9 mouse cellular contexts compared by ENCODE assay signal in the genomic region with DNA sequence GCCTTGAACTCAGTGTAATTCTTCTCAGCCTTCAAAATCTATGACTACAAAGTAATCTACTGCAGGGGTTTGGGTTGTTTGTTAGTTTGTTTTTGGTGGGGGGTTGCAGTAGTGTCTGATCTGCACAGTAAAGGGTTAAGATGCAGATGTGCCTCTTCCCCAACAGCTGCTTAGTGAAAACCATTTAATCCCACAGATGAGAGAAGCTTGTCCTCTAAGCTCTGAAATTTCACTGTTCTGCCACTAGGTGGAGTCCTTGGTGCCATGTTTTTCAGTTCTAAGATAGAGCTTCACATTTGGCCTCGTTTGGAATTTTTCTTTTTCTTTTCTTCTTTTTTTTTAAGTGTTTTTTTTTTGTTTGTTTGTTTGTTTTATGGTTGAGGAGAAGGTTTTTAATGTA. TPM values are rescaled to one million over a fixed set of nuclear protein-coding genes. Genes with fewer than 3 reads are reported as not detected.
A peak's percentile ranks its signal among the peaks of the same experiment; 100 is the strongest.
DNase-seq lines count a peak whose midpoint lies in the region; ATAC-seq and TF ChIP-seq lines count a peak whose summit lies in the region.
"Had no signal": no experiment of that assay in that cellular context is flagged by ENCODE, and none has a peak within 500 bp of the region (broad histone marks: within the 10 kb centered on the region; RNA-seq: fewer than 3 reads in every experiment).

No protein-coding gene starts in this region.

- no peaks in the 10 kb centered on the region for H3K9me3 ChIP-seq in lung, embryonic 14.5 days (ENCODE audit: low read depth, low read length)
- H3K9me3 ChIP-seq: embryonic facial prominence, embryonic 15.5 days had no signal

- no peak overlapping the region for H3K4me3 ChIP-seq in thymus, adult 2 months (ENCODE audit: control insufficient read depth, insufficient read depth, low read length)
- no peak overlapping the region for H3K4me3 ChIP-seq in lung, embryonic 14.5 days (ENCODE audit: low read depth, low read length)
- H3K4me3 ChIP-seq: embryonic facial prominence, embryonic 15.5 days had no signal

- intact Hi-C loops in heart, postnatal 25 days (cut with DNase I), result loop anchor here (5.0 kb wide), 1 partner anchor 141 kb away; no protein-coding TSS in a partner anchor

- no peak overlapping the region for H3K4me2 ChIP-seq in lung, embryonic 14.5 days
- H3K4me2 ChIP-seq: embryonic facial prominence, embryonic 15.5 days had no signal

- H3K9ac ChIP-seq in lung, embryonic 14.5 days, result no peak overlapping the region
- H3K9ac ChIP-seq: embryonic facial prominence, embryonic 15.5 days had no signal

- WGBS in thymus, adult 2 months, result 5% methylated on average over 1 of the region's 1 CpGs
- WGBS in lung, embryonic 14.5 days, result 18% methylated on average over 1 of the region's 1 CpGs

- H3K36me3 ChIP-seq in thymus, adult 2 months (ENCODE audit: control insufficient read depth, insufficient read depth, low read length), result peaks cover 77% of the 10 kb centered on the region
- H3K36me3 ChIP-seq in lung, embryonic 14.5 days (ENCODE audit: insufficient read depth), result peaks cover 94% of the 10 kb centered on the region

- no peak overlapping the region for H3K27ac ChIP-seq in thymus, adult 2 months (ENCODE audit: control insufficient read depth, insufficient read depth, low read length)
- no peak overlapping the region for H3K27ac ChIP-seq in lung, embryonic 14.5 days (ENCODE audit: low read depth)
- H3K27ac ChIP-seq: embryonic facial prominence, embryonic 15.5 days had no signal

- DNase-seq in heart, postnatal 4 days, result peak; percentile 28
- DNase-seq in heart, postnatal 25 days (ENCODE audit: low spot score), result no peak
- DNase-seq in thymus, adult 2 months, result peak; percentile 31
- no peak for DNase-seq in thymus, postnatal 36 days
- DNase-seq in c-Kit-positive CD71-positive TER-119-negative erythroid progenitor cells, embryonic 14.5 days (ENCODE audit: low read depth), result peak; percentile 59
- peak; percentile 84 for DNase-seq in lung, embryonic 14.5 days
- no peak for DNase-seq in ovary, postnatal 36 days (ENCODE audit: low spot score)
- no peak for DNase-seq in cerebellum, adult 9-10 months

- H3K27me3 ChIP-seq in thymus, adult 2 months (ENCODE audit: control insufficient read depth, insufficient read depth, low read length), result no peaks in the 10 kb centered on the region
- H3K27me3 ChIP-seq in lung, embryonic 14.5 days (ENCODE audit: insufficient read depth, low read length), result no peaks in the 10 kb centered on the region
- H3K27me3 ChIP-seq: embryonic facial prominence, embryonic 15.5 days had no signal

- TF ChIP-seq POLR2A in thymus, adult 2 months (IDR thresholded peaks at IDR 0.05; ENCODE audit: control insufficient read depth, extremely low read depth, insufficient read depth, low read length, poor library complexity), result no peak

- no peaks in the 10 kb centered on the region for H3K4me1 ChIP-seq in thymus, adult 2 months (replicated peaks; ENCODE audit: control insufficient read depth, insufficient read depth, low read length)
- no peaks in the 10 kb centered on the region for H3K4me1 ChIP-seq in lung, embryonic 14.5 days (ENCODE audit: insufficient read depth)
- H3K4me1 ChIP-seq: embryonic facial prominence, embryonic 15.5 days had no signal

- no peak for ATAC-seq in lung, embryonic 14.5 days (ENCODE audit: insufficient read depth)

- TF ChIP-seq CTCF in thymus, adult 2 months (IDR thresholded peaks at IDR 0.05; ENCODE audit: borderline replicate concordance, control insufficient read depth, extremely low read depth, insufficient read depth, low read length, poor library complexity), result no peak
- TF ChIP-seq CTCF in lung, embryonic 14.5 days (IDR thresholded peaks at IDR 0.05; ENCODE audit: low read depth), result peak; percentile 85

RNA-seq across cellular contexts. Expression of a gene that starts 12.7 kb away (rescaled TPM):
- 10 to 100 TPM; 17.7 to 19.8 TPM for total RNA-seq in heart, postnatal 4 days (2021)
- 10 to 100 TPM; 10.4 to 11.8 TPM for total RNA-seq in heart, postnatal 25 days (2021)
- 18.4 and 19.4 TPM in 2 replicates for polyA plus RNA-seq in thymus, adult 2 months (2012; rRNA removed)
- 35.2 and 35.9 TPM in 2 replicates for polyA plus RNA-seq in lung, embryonic 14.5 days (2014; fragmentation: Nextera tagmentation; extraction: Ambion mirVana)

RNA-seq across cellular contexts. Expression of a gene that starts 29.3 kb away (rescaled TPM):
- not detected for total RNA-seq in heart, postnatal 4 days (2021)
- total RNA-seq in heart, postnatal 25 days (2021), result not detected
- polyA plus RNA-seq in thymus, adult 2 months (2012; rRNA removed), result 0.98 and 1.9 TPM in 2 replicates
- 0.08 TPM in 1 of 2 replicates, not detected in the other for polyA plus RNA-seq in lung, embryonic 14.5 days (2014; fragmentation: Nextera tagmentation; extraction: Ambion mirVana)

RNA-seq across cellular contexts. Expression of a gene that starts 40.5 kb away (rescaled TPM):
- total RNA-seq in heart, postnatal 4 days (2021), result 10 to 100 TPM; 16.1 to 18.8 TPM
- 10 to 100 TPM; 13.0 to 13.8 TPM for total RNA-seq in heart, postnatal 25 days (2021)
- 101 and 106 TPM in 2 replicates for polyA plus RNA-seq in thymus, adult 2 months (2012; rRNA removed)
- 83.7 and 92.5 TPM in 2 replicates for polyA plus RNA-seq in lung, embryonic 14.5 days (2014; fragmentation: Nextera tagmentation; extraction: Ambion mirVana)

RNA-seq across cellular contexts. Expression of a gene that starts 49.9 kb away (rescaled TPM):
- total RNA-seq in heart, postnatal 4 days (2021), result 1,000 to 10,000 TPM in 1 of 2 experiments, 100 to 1,000 TPM in 1; 959 to 1,008 TPM
- 100 to 1,000 TPM; 494 to 517 TPM for total RNA-seq in heart, postnatal 25 days (2021)
- polyA plus RNA-seq in thymus, adult 2 months (2012; rRNA removed), result 750 and 796 TPM in 2 replicates
- polyA plus RNA-seq in lung, embryonic 14.5 days (2014; fragmentation: Nextera tagmentation; extraction: Ambion mirVana), result 2,358 and 2,465 TPM in 2 replicates

Comparison
In these comparisons a context has a peak if more than half of its experiments do, and no peak if none do; other contexts are left out.
1. DNase-seq: peak in heart, postnatal 4 days (single experiment), thymus, adult 2 months (single experiment), c-Kit-positive CD71-positive TER-119-negative erythroid progenitor cells, embryonic 14.5 days (single experiment) and lung, embryonic 14.5 days (single experiment); none in heart, postnatal 25 days (single experiment), thymus, postnatal 36 days (0 of 2), ovary, postnatal 36 days (single experiment) and cerebellum, adult 9-10 months (single experiment).